Mouse (Mus musculus) kidney, embryonic 16.5 days (tissue): ENCODE results near the gene Adam22. TPM values are rescaled to one million over a fixed set of nuclear protein-coding genes. Genes with fewer than 3 reads are reported as not detected.

Source experiments
- ATAC-seq: fragments of 200-750 bp; cut with Nextera tagmentation; 2 replicates; pipeline ENCODE4 v1.8.0; 2017; ENCODE audit warnings: moderate TSS enrichment; ENCODE audit not compliant: low FRiP score, low TSS enrichment
- H3K27ac ChIP-seq: fragments of 300-500 bp; sonication (generic); 2 replicates; pipeline ENCODE4 v1.5.1; 2014; ENCODE audit warnings: low read length
- H3K27me3 ChIP-seq: fragments of 300-500 bp; sonication (generic); 2 replicates; pipeline ENCODE4 v1.6.1; 2014; ENCODE audit warnings: low read length, control low read depth, mixed read lengths; ENCODE audit not compliant: insufficient read depth
- H3K36me3 ChIP-seq: fragments of 300-500 bp; sonication (generic); 2 replicates; pipeline ENCODE4 v1.6.1; 2014; ENCODE audit warnings: low read length, control low read depth, mixed read lengths; ENCODE audit not compliant: insufficient read depth
- H3K4me1 ChIP-seq: fragments of 300-500 bp; sonication (generic); 2 replicates; pipeline ENCODE4 v1.6.1; 2014; ENCODE audit warnings: low read length, control low read depth, mixed read lengths; ENCODE audit not compliant: insufficient read depth
- H3K4me2 ChIP-seq: fragments of 300-500 bp; sonication (generic); replicated peaks from 2 replicates; pipeline ENCODE4 v1.6.1; 2014; ENCODE audit warnings: low read depth, low read length
- H3K4me3 ChIP-seq: fragments of 300-500 bp; sonication (generic); 2 replicates; pipeline ENCODE4 v1.5.1; 2014; ENCODE audit warnings: mild to moderate bottlenecking, low read length
- H3K9ac ChIP-seq: fragments of 300-500 bp; sonication (generic); replicated peaks from 2 replicates; pipeline ENCODE4 v1.6.1; 2014; ENCODE audit warnings: low read length
- H3K9me3 ChIP-seq: fragments of 300-500 bp; sonication (generic); 2 replicates; pipeline ENCODE4 v1.6.1; 2016; ENCODE audit warnings: low read length, control low read depth
- WGBS: fragments of 180-500 bp; shearing (Covaris S2); extraction: QIAGEN DNeasy Blood & Tissue Kit; methylation state at CpG from one replicate; pipeline ENCODE4 v1.1.7; 2014; 5-methylcytosine and 5-hydroxymethylcytosine counted together
- polyA plus RNA-seq: library from polyadenylated mRNA; unstranded; fragments of >200 nt; fragmentation: Nextera tagmentation; extraction: Ambion mirVana; gene quantifications from 2 replicates; pipeline ENCODE4 v1.2.1, GENCODE M21; 2015

The Adam22 gene
- polyA plus RNA-seq, 1 experiment from 2014 or later: 9.0 TPM

DNA sequence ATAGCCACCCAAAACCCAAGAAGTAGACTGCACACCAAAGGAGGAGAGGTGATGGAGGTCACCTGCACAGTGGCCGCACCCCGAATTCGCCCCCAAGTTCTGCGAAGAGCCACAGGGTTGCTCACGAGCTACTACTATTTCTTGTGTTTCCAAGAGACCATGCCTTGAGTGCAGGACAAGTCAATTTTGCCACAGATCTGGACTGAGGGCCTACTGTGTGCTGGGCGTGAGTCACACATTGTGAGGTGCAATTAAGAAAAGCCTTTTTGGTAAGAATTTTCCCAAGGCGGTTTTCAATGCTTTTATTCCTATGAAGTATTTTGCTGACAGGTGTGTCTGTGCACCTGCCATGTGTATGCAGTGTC is 350 bp upstream of the Adam22 start:
- WGBS: 44% methylated on average over 7 of the region's 7 CpGs
- Histone ChIP-seq H3K4me1 (no peaks in the 10 kb centered on the region), H3K27me3 (no peaks in the 10 kb centered on the region), H3K4me2 (peak overlapping the region; percentile 82), H3K9me3 (no peaks in the 10 kb centered on the region), H3K27ac (no peak overlapping the region), H3K9ac (peak overlapping the region; percentile 74; the same call in 1 of the 2 replicates), H3K4me3 (peak overlapping the region; percentile 75), H3K36me3 (no peaks in the 10 kb centered on the region)
- no peak for ATAC-seq

DNA sequence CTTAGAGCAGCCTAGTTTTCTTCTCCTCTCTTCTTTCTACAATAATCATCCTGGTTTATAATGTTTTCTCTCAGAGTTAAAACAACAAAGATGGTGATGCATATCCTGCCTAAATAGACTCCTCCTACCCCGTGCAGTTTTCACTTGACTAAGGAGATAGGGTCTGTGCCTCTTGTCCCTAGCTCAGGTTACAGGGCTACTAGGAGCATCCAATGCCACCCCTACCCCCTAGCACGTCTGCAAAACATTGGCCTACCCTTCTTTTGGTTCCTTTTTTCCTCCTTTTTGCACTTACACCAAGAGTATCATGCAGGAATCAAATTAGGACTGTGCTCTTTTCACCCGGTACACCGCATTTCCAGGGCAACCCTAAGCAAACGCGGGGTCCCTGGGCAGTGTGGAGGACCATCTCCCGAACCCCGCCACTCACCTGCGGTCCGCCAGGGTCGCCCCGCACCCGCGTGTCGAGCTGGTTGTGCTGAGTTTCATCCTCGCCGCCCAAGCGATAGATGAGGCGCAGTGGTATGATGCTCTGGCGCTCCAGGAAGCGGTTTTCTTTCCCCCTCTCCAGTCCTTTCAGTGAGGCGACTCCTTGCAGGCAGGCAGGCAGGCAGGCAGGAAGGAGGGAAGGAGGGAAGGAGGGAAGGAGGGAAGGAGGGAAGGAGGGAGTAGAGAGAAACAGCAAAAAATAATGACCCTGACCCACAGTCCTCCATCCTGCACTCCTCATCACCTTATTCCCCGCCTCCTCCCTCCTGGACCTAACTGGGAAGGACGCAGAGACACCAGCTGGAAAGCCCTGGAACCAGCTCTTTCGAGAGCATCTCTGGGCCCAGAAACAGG is 968 bp downstream of the Adam22 start:
- Histone ChIP-seq H3K4me2 (peak overlapping the region; percentile 82), H3K27me3 (no peaks in the 10 kb centered on the region), H3K4me3 (peak overlapping the region; percentile 75), H3K36me3 (no peaks in the 10 kb centered on the region), H3K4me1 (no peaks in the 10 kb centered on the region), H3K9me3 (no peaks in the 10 kb centered on the region), H3K27ac (no peak overlapping the region), H3K9ac (peak overlapping the region; percentile 74)
- 1% methylated on average over 24 of the region's 25 CpGs for WGBS
- ATAC-seq: peak; percentile 49

GRCm38 (mm10) chr5:8362361-8362760 is 5.6 kb downstream of the Adam22 start:
- no peak overlapping the region for H3K27ac ChIP-seq
- H3K9me3 ChIP-seq: no peaks in the 10 kb centered on the region
- peaks cover 10% of the 10 kb centered on the region for H3K4me1 ChIP-seq
- no peak overlapping the region for H3K9ac ChIP-seq
- no peak overlapping the region for H3K4me3 ChIP-seq
- no peaks in the 10 kb centered on the region for H3K27me3 ChIP-seq
- ATAC-seq: no peak
- H3K36me3 ChIP-seq: no peaks in the 10 kb centered on the region
- 62% methylated on average over 1 of the region's 1 CpGs for WGBS
- no peak overlapping the region for H3K4me2 ChIP-seq

GRCm38 (mm10) chr5:8357677-8358076 is 10.3 kb downstream of the Adam22 start:
- WGBS: 36% methylated on average over 8 of the region's 8 CpGs
- Histone ChIP-seq H3K36me3 (no peaks in the 10 kb centered on the region), H3K4me1 (peaks cover 16% of the 10 kb centered on the region), H3K27ac (no peak overlapping the region), H3K4me3 (no peak overlapping the region), H3K9ac (no peak overlapping the region), H3K9me3 (no peaks in the 10 kb centered on the region), H3K4me2 (peak overlapping the region; percentile 15), H3K27me3 (no peaks in the 10 kb centered on the region)
- ATAC-seq: 0 out of 2 replicates have a peak, but pooled peaks have one; percentile 57

DNA sequence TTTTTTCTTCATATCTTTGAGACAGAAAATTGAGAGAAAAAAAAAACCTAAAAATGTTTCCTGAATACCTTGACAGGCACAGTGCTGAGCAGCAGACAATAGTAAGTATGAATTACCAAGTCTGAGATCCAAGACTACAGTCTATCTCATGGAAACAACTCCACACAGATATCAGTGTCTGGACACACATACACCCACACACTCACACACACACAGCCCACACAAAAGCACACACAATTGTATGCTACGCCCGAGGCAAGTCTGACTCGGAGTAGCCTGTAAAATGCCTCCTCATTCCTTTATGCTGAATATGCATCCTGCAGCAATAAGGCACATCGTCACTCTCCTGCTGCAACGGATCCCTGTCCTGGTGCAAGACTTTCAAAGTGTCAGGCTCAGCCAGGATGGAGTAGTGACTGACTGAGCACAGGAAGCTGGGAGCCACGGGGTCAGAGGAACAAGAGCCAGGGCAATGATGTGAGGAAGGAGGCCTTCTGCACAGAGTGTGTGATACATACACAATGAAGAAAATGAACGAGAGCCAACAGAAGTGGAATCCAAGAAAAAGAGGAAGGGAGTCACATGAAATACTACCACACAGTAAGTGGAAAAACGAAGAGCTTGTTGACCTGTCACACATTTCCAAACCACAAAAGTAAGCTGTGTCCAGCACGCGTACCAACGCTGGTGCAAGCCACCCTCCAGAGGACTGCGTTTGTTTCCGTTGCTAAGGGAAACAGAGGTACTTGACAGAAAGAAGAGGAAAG is 10.9 kb downstream of the Adam22 start:
- H3K4me1 ChIP-seq: peaks cover 16% of the 10 kb centered on the region
- H3K27ac ChIP-seq: no peak overlapping the region
- WGBS: 13% methylated on average over 13 of the region's 13 CpGs
- H3K4me3 ChIP-seq: no peak overlapping the region
- no peaks in the 10 kb centered on the region for H3K9me3 ChIP-seq
- H3K36me3 ChIP-seq: no peaks in the 10 kb centered on the region
- peak; percentile 85 for ATAC-seq
- H3K4me2 ChIP-seq: peak overlapping the region; percentile 15; the same call in 1 of the 2 replicates
- H3K27me3 ChIP-seq: no peaks in the 10 kb centered on the region
- no peak overlapping the region for H3K9ac ChIP-seq

DNA sequence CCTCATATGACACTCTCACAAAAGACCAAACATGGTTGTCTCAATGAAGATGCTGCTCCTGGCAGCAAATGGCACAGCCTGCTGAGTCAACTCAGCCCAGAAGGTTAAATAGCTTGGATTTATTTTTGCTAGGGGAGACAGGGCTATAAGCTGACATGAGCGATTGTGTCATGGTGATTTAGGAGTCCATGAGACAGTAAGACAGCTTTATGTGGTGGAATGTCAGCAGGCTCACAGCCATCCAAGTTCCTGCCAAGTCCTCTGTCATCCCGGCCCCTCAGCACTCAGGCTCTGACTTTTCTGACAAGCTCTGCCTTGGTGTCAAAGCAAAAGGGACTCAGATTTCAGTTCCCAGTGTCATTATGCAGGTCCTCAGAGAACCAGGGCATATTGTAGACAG is 11.6 kb downstream of the Adam22 start:
- Histone ChIP-seq H3K4me2 (no peak overlapping the region), H3K27ac (0 out of 2 replicates have a peak overlapping the region, but pooled peaks have one; percentile 3), H3K36me3 (no peaks in the 10 kb centered on the region), H3K9me3 (no peaks in the 10 kb centered on the region), H3K9ac (no peak overlapping the region), H3K27me3 (no peaks in the 10 kb centered on the region), H3K4me3 (no peak overlapping the region), H3K4me1 (peaks cover 16% of the 10 kb centered on the region)
- ATAC-seq: peak; percentile 74
- 16% methylated on average over 2 of the region's 2 CpGs for WGBS

GRCm38 (mm10) chr5:8349557-8349956 is 18.4 kb downstream of the Adam22 start:
- H3K27ac ChIP-seq: no peak overlapping the region
- H3K36me3 ChIP-seq: no peaks in the 10 kb centered on the region
- 59% methylated on average over 10 of the region's 10 CpGs for WGBS
- 0 out of 2 replicates have a peak, but pooled peaks cover 3% of the 10 kb centered on the region for H3K4me1 ChIP-seq
- H3K27me3 ChIP-seq: no peaks in the 10 kb centered on the region
- ATAC-seq: 0 out of 2 replicates have a peak, but pooled peaks have one; percentile 17
- no peak overlapping the region for H3K9ac ChIP-seq
- H3K4me3 ChIP-seq: no peak overlapping the region
- no peaks in the 10 kb centered on the region for H3K9me3 ChIP-seq
- H3K4me2 ChIP-seq: no peak overlapping the region

DNA sequence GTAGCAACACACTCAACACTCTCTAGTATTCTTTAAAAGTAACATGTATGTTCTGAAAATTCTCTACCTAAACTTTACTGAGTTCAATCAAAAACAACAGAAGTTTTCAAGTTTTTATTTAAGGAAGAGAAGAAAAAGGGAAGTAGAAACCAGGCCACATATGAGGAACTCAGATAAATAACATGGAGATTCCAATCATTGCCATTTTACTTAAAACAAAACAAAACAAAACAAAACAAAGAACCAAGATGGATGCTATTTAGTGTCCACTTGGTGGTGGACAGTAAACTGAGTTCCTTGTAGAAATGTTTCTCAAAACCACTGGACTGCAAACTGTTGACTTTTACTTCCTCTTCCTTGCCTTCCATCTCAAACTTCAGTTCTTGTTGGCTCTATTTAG is 21.6 kb downstream of the Adam22 start:
- Histone ChIP-seq H3K9ac (no peak overlapping the region), H3K27me3 (no peaks in the 10 kb centered on the region), H3K27ac (no peak overlapping the region), H3K4me1 (0 out of 2 replicates have a peak, but pooled peaks cover 3% of the 10 kb centered on the region), H3K4me3 (no peak overlapping the region), H3K4me2 (no peak overlapping the region), H3K9me3 (no peaks in the 10 kb centered on the region), H3K36me3 (no peaks in the 10 kb centered on the region)
- ATAC-seq: no peak

DNA sequence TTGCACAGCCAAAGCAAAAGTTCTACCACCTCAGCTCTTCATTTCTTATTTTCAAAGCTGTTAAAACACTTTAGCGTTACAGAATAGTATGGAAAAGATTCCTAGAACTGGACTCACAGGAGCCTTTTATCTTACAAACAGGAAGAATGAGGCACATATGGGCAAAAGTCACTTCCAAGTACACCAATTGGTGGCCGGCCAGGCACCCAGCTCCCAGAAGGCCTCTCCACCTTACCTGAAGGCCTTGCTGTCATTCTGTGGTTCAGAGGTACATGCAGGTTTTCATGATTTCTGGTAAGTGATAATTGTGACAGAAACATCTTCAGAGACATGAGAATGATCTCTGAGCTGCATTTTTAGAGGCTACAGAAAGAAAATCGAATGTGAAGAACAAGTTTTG is 24.7 kb downstream of the Adam22 start:
- 89% methylated on average over 3 of the region's 3 CpGs for WGBS
- Histone ChIP-seq H3K4me3 (no peak overlapping the region), H3K27me3 (no peaks in the 10 kb centered on the region), H3K4me1 (0 out of 2 replicates have a peak, but pooled peaks cover 3% of the 10 kb centered on the region), H3K27ac (no peak overlapping the region), H3K9ac (no peak overlapping the region), H3K9me3 (no peaks in the 10 kb centered on the region), H3K36me3 (no peaks in the 10 kb centered on the region), H3K4me2 (no peak overlapping the region)
- no peak for ATAC-seq

GRCm38 (mm10) chr5:8341676-8342075 is 26.3 kb downstream of the Adam22 start:
- Histone ChIP-seq H3K9me3 (no peaks in the 10 kb centered on the region), H3K27me3 (no peaks in the 10 kb centered on the region), H3K4me3 (no peak overlapping the region), H3K9ac (no peak overlapping the region), H3K4me2 (no peak overlapping the region), H3K36me3 (no peaks in the 10 kb centered on the region), H3K27ac (no peak overlapping the region), H3K4me1 (no peaks in the 10 kb centered on the region)
- 93% methylated on average over 4 of the region's 4 CpGs for WGBS
- ATAC-seq: no peak
